Mouse (Mus musculus) kidney, postnatal 4 days (tissue): ENCODE measurements around the gene Apbb1ip.

Source experiments
- DNase-seq, 2 experiments: peaks; one replicate each; pipeline ENCODE4 v3.0.0; 2021; ENCODE audit warnings: mixed read lengths in 2 of 2

Apbb1ip gene

DNA sequence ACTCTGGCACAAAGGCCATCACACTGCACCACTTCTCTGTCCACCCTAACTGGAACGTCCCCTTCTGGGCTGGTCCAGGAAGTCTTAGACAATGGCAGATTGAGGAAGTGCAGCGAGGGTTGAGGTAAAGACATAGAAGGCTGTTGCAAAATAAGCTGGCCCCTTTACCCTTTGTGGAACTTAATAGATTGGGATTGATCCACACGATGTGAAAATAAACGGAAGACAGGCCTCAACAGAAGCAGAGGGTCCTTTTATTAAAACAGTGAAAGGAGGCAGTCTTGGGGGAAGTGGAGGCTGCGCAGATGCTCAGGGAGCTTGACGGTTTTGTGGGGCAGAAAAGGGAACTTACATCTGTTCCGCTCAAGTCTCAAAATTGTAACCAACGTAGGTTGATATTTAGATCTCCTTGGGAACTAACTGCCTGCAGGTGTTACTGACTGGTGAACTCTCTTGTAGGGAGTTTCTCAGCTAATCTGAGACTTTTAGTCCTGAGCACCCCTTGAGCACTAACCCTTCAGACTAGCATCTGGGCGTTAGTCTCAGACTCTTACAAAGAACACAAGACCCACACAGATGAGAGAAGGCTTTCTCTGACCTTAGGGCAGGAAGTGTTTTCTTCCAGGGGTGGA is at the start of gene Apbb1ip:
TSS of gene Apbb1ip (plus strand) at position 546 of the 632 bp plus-strand sequence.
- DNase-seq, result no peak

DNA sequence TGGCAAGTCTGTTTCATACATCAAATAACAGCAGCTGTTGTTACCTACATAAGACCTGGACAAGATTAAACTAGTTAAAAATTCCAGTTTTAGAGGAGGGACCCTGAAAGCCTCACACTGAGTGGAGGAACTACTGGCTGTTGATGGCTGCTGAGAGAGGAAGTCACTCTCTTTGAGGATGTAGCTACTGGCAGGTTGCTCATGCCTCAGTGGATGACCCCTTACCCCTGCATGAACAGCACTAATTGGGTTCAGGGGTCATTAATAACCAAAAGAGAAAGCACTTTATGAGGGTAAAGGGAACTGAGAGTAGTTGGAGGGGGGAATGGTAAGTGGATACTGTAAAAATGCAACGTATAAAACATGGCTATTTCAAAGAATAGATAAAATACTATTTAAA is 46.8 kb upstream of the Apbb1ip start:
- DNase-seq, result no peak

DNA sequence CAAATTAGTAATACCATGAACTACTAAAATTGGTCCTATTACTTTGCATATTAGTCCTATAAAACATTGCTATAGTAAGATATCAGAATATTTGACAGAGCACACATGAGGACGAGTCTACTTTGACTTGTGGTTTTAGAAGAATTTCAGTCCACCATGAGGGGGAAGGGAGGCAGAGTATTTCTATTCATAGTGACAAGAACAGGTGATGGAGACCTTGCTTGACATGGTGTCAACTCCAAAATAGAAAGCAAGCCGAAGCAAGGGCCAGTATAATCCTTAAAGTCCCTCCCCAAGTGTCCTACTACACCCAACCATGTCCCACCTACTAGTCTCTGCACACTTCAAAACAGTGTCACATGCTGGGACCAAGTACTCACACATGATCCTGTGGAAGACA is 37.8 kb upstream of the Apbb1ip start:
- no peak for DNase-seq

DNA sequence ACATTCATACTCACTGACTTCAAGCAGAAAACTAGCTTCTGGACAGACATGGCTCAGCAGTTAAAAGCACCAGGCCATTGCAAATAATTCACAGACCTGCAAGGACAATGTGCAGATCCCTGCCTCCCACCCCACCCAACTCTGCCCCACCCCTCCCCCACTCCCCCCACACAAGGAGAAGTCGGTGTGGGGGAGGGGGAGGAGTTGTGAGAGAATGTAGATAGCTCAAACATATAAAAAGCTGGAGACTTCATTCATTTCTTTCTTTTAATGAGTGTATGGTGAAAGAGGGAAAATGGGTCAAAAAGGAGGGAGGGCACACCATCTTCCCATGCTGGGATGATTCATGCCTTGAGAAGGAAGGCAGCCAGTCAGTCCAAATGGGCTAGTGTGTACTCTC is 34.5 kb upstream of the Apbb1ip start:
- peak; percentile 12 to 39 for DNase-seq

DNA sequence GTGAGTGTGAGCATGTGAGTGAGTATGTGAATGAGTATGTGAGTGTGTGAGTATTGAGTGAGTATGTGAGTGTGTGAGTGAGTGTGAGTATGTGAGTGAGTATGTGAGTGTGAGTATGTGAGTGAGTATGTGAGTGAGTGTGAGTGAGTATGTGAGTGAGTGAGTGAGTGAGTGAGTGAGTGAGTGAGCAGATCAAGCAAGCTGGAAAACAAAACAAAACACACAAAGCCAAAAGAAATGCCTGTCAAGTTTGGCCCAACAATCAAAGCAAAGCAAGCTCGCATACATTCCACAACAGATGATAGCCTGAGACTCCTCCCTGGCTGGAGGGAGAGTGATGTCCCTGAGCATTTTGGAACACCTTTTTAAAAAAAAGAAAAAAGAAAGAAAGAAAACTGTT is 33.5 kb upstream of the Apbb1ip start:
- DNase-seq, result no peak

DNA sequence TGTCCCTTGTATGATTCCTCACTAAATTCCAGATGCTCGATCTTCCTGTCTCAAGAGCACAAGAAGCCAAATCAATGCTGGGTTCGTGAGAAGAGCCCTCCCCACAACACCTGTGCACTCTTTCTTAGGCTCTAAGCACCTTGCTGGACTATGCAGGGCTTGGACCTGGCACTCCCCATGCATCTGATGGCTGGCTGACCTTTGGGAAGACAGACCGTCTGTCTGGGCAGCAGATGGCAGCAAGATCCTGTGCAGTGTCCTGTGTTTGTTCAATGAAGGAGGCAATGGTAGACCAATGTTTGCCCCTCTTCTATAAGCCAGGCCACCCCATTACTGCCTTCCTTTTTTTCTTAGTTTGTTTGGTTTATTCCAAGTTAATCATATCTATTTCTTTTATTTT is 32.7 kb upstream of the Apbb1ip start:
- DNase-seq, result no peak

DNA sequence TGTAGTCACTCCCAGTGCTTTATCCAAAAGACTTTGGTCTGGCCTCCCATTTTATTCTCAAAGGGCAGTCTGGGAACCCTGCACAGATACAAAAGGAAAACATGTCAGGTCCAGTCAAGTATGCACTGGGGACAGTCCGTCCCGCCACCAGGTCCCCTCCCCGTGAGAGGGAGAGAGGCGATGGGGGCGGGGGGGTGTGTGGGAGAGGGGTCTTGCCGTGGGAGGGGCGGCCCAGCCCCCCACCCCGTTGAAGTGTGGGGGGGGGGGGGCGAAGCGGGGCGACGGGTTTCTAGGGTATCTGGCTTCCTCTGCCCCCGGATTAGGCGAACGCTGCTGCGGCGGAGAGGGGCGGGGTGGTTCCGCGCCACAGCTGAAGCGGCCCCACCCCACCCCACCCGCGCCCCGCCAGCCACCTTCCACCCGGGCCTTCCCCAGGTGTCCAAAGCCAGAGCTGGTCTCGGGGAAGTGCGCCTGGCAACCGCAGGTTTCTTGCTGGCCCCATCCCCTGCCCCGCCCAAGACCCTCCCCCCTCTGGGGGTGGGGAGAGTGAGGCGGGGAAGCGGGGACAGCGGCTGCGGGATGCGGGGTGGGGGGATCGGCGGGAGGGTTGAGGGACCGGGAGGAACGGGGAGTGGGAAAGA is 29.7 kb upstream of the Apbb1ip start:
- DNase-seq, result peak; percentile 58 to 70

DNA sequence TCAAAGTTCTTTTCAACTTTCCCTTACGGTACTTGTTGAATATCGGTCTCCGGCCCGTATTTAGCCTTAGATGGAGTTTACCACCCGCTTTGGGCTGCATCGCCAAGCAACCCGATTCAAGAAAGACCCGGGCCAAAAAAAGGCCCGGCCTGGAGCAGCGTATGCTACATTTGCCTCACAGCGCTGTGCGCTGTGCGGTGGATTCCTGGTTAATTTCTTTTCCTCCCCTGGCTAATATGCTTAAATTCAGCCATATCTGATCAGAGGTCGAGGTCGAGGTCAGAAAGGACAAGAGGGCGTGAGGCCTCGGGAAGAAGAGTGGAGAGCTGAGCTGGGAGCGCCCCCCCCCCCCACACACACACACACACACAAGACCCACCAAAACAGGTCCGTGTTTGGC is 29.0 kb upstream of the Apbb1ip start:
- peak; percentile 31 to 49 for DNase-seq

DNA sequence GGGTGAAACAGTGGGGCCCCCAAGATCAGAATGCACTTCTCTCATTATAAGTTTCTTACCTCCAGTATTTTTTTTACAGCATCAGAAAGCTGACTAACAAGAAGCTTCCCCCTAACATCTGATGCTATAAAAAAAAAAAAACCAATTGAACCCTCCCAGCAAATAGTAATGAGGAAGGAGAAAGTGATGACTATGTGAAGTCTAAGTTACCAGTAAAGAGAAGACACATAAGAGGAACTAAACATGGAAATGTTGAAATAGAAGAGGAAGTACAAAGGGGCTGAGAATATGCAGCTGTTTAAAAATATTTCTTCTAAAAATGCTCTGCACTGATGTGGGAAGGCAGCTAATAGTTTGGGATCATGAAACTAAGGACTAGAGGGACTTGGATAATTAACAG is 27.1 kb upstream of the Apbb1ip start:
- DNase-seq, result no peak

DNA sequence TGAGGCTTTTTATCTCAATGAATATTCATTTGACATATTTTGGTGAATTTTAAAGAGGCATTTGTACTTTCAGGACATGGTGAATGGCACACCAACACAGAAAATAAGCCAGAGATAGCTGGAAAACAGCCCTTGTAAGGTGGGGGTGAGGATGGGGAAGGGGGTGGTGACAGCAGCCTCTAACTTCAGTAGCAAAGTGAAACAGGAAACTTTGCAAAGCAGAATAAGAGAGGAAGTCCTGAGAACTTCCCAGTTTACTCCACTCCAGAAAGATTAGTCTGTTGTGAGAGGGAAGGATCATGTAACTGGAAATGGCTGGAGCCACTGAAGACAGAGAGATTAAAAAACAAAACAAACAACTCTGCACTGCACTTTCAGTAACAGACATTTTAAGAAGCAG is 26.0 kb upstream of the Apbb1ip start:
- DNase-seq, result no peak

DNA sequence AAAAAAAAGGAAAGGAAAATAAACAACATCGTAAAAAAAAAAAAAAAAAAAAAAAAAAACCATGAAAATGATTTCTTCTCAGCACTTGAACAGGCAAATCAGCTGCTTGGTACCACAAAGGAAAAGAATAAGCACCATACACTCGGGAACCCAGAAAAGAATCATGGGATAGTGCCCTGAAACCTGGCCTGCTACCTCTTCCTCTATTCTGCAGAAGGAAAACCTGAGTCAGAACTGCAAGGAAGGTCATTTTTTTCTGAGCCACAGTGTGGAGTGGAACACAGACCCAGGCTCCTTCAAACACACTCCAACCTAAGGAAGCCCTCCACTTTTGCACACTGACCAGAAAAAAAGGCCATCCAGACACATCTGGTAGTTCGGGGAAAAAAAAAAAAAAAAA is 24.1 kb upstream of the Apbb1ip start:
- no peak for DNase-seq

DNA sequence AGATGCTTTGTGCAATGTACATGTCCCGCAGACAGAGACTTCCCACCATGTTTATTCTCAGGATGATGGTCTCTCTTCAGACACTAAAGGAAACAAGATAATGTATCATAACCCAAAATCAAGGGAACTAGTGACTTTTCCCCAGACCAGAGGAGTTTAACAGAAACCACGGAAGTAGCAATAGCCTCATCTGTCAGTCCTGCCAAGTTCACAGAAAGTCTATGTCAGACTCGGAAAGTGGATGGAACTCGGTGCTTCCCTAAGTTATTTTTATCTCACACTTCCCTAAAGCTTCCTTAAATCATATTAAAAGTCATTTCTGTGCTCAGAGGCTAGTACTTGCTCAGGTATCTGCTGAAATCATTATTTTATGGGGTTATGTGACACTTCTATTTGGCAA is 21.4 kb upstream of the Apbb1ip start:
- no peak for DNase-seq

DNA sequence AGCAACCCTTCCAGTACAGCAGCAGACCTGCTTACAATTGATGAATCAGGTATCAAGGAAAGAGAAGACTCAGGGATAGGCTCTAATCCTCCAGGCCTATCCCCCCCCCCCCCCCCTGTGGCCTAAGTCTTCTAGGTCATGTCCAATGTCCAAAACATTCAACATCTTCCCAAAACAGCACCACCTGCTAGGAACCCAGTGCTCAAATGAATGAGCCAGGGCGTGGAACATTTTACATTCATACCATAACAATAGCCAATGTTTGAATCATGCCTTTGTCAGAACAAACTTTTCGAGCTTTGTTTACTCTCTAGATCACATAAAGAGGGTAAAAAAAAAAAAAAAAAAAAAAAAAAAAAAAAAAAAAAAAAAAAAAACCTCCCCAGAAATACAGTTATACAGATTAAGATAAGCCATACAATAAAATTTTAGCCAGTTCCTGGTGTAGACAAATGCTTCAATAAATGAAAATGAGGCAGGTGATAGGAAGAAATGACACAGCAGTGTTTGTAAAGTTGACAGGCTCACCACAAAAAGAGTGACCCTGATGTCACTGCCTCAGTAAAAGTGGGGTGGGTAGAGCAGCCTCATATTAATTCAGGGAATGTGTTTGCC is 20.3 kb upstream of the Apbb1ip start:
- DNase-seq, result no peak

DNA sequence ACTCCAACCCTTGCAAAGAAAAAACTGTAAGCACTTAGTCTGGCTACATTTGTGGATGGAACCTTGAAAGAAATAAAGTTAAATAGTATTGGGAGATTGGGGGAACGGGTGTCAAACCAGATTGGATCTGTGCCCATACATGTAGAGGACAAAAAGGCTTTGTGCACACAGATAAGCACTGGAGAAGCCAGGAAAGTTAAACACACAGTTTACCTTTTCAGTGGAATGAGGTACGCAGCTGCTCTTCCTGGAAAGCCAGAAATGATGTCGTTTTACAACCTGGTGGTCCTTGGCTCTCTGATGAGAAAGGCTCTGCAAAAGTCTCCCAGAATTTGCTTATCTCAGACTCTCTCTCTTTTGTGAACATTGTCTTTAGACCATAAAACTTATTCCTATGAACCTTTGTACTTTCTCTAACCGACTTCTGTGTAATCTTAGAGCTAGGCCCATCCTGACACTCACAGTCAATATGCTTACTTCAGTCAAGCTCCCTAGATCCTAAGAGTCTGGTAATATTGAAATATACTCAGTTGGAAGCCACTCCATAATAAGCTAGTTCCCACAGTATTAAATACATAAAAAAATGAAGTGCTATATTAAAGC is 19.6 kb upstream of the Apbb1ip start:
- no peak for DNase-seq

DNA sequence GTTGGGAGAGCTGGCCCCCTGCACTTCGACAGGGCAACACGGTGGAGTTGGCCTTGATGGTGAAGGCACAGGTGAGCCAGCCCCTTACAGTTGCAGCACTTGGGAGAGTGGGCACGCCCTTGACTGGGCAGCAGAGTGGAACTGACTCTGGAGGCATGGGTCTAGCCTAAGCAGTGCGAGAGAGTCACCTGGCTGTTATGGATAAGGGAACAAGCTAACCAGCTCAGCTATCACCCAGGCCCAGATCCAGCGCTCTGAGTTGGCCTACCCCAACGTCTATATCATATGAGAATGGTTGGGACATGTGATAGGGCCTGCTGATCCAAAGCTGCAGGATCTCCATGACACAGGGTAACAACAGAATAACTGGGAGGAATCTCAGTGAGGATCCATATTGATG is 18.3 kb upstream of the Apbb1ip start:
- no peak for DNase-seq

DNA sequence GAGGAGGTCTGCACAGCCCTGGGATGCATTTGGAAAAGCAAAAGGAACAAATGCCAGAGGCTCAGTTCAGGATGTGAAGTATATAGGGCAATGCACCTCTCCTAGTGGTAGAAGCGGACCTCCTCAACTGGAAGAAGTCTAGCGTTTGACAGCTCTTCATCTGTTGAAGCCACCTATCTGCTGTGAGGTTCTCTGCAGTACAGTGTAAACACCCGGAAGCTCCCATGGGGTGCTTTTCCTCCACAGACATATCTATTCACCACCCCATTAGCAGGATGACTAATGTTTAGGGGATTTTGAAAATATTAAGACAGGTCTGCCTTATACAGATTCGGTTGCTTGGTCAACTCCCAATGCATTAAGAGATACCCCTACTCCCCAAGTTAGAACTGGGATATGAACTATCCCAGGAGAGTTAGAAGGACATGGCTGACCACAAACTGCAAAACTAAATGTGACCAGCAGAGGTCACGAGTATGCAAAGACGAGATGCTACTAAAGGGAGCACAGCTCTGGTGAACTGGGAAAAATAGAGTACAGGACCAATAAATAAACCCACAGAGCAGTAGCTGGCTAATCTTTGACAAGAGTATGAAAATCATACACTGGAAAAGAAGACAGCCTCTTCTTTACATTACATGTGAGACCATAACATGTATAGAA is 15.5 kb upstream of the Apbb1ip start:
- DNase-seq, result peak; percentile 75 to 78

DNA sequence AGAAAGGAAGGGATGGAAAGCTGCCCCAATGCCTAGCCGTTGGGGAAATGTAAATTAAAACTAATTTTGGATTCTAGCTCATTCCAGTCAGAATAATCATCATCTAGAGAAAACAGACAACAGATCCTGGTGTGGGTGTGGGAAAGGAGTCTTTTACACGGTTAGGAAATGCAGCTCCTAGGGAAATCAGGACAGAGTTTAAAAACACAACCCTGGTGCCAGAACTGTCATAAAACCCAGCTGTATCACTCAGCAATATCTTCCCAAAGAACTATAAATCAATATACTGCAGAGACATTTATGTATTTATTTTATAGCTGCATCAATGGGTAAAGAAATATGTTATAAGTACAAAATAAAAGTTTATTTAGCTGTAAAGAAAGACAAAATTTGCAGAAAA is 13.4 kb upstream of the Apbb1ip start:
- DNase-seq, result peak in 1 of 2 experiments; percentile 11

DNA sequence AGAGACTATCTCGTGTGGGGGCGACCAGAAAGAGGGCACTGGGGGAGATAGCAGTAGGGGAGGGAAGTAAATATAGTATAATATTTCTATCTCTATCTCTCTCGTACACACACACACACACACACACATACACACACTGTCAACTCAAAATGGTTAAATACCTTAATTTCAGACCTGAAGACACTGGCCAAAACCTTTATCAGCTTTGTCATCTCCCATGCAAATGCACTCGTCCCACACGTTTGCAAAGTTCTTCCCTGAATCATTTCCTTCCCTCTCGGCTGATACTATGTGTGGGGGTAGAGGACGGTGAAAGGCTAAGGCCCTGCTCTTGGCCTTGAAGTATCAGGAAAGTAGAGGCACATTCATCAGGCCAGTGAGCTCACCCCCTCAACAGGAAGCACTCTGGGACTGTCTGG is 12.8 kb upstream of the Apbb1ip start:
- no peak for DNase-seq

DNA sequence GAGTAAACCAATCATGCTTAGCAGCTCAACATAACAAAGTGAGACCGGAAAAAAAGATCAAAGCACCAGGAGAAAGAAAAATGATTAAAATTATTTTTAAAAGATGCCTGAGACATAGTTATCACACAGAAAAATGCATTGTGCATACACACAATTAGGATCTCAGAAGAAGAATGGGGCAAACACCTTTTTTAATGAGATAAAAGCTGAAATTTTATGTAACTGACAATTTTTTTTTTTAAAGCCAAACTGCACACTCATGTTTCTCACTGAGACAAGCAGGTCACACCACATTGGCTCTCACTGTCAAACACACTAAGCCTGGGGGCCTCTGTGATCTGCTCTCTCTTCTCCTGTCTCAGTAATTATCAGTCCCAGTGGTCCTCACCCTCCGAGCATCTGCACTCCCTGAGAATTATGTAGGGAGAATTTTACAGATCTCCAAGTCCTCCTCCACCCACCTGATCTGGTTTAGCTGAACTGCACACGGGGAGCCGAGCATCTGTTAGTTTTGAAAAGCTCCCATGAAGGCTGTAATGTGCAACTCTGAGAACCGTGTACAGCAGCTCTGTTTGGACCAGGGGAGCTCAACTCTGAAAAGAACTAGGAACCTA is 9.0 kb upstream of the Apbb1ip start:
- DNase-seq, result no peak

DNA sequence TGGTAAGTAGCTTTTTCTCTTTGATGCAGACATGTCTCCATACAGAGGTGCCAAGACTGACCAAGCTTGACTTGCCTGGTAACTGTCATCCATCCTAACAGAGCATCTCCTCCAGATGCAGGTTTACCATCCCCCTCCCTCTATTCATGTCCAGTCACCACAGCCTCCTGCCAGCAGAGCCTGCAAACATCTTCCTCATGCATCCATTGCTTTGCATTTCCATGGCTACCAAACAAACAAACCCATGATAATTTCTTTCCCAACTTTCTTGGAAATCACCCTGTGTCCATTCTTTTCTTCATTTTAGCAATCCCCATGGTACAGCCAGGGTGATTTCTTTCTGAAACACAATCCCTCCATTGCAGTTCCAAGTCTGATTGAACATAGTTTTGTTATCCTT is 2.6 kb upstream of the Apbb1ip start:
- no peak for DNase-seq

DNA sequence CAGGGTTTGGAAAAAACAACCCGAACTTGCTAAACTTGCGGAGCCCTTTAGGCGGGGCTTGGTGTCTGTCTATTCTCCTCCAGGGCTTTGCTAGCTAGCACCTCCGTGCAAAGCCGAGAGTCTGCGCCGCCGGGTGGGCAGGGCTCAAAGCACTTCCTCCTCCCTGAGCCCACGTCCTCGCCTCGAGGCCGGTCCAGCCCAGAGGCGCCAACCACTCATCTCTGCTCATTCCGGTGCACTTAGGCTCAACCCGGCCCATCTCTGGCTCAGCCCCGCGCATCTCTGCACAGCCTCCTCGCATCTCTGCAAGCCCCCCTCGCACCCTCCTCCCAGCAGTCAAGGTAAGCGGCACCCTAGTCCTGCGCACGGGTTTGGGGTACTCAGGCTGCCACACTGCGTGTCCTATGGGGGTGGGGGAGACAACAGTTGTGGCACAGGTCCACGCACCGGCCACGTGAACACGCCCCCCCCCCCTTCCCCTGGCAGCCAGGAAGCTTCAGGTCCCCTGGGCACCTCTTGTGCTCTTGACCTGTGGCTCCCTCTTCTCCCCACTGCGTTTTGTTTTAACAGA is 372 bp downstream of the Apbb1ip start:
- DNase-seq, result peak; percentile 68 to 77

DNA sequence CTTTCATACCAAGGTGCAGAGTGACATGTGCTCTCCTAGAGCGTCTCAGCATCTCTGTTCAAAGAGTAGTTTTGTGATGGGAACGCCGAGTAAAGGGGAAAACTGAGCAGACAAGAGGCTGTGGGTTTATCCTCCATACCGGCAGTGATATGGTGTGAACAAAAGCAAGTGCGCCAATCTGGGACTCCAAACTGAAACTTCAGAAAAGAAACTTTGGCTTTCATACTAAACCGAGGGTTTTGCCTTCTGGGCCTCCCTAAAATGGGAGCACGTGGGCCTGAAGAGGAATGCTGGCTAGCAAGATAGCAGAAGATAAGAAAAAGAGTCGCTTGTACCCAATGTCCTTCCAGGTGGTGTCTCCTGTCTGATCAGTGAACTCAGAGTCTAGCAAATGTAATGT is 1.3 kb downstream of the Apbb1ip start:
- no peak for DNase-seq

DNA sequence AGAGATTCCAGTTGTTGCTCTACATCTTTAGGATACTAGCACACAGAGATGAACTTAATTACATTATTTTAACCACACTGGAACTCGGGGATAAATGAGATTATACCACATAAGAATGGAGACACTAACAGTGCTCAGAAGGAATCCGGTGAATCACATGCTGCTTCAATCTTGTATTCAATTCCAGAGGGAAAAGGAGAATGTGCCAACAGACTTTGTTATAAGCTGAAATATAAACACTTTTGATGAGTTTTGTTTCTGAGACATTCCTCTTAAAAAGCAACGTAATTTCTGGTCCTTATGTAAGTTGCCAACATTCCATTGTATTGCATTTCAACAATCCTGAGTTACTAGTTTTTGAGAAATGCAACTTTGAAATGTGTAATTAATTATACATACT is 1.8 kb downstream of the Apbb1ip start:
- no peak for DNase-seq
